Mouse (Mus musculus) lung, embryonic 15.5 days (tissue): Measurements from ENCODE around the gene Cks1brt. TPM values are rescaled to one million over a fixed set of nuclear protein-coding genes. Genes with fewer than 3 reads are reported as not detected.
"Not testable (repeated sequence)": the region's sequence is repeated elsewhere in the genome, so short reads cannot be mapped to it uniquely, and the experiment has no call there.

Source experiments
- ATAC-seq: fragments of 200-750 bp; cut with Nextera tagmentation; 2 replicates; pipeline ENCODE4 v1.8.0; 2017; ENCODE audit warnings: moderate number of reproducible peaks, borderline replicate concordance; ENCODE audit not compliant: low FRiP score, low TSS enrichment; ENCODE audit errors: extremely low read depth
- H3K27ac ChIP-seq: fragments of 300-500 bp; sonication (generic); 2 replicates; pipeline ENCODE4 v1.5.1; 2015; ENCODE audit warnings: moderate library complexity, mild to moderate bottlenecking, inconsistent platforms
- H3K27me3 ChIP-seq: fragments of 300-500 bp; sonication (generic); 2 replicates; pipeline ENCODE4 v1.6.1; 2015; ENCODE audit warnings: inconsistent platforms
- H3K36me3 ChIP-seq: fragments of 300-500 bp; sonication (generic); 2 replicates; pipeline ENCODE4 v1.6.1; 2015; ENCODE audit warnings: inconsistent platforms
- H3K4me1 ChIP-seq: fragments of 300-500 bp; sonication (generic); 2 replicates; pipeline ENCODE4 v1.6.1; 2015; ENCODE audit warnings: inconsistent platforms
- H3K4me2 ChIP-seq: fragments of 300-500 bp; sonication (generic); 2 replicates; pipeline ENCODE4 v1.6.1; 2015; ENCODE audit warnings: inconsistent platforms, mild to moderate bottlenecking, moderate library complexity
- H3K4me3 ChIP-seq: fragments of 300-500 bp; sonication (generic); 2 replicates; pipeline ENCODE4 v1.5.1; 2015; ENCODE audit warnings: mild to moderate bottlenecking, inconsistent platforms
- H3K9ac ChIP-seq: fragments of 300-500 bp; sonication (generic); 2 replicates; pipeline ENCODE4 v1.6.1; 2015; ENCODE audit warnings: inconsistent platforms
- H3K9me3 ChIP-seq: fragments of 300-500 bp; sonication (generic); 2 replicates; pipeline ENCODE4 v1.6.1; 2016; ENCODE audit warnings: inconsistent platforms
- WGBS: fragments of 180-500 bp; shearing (Covaris S2); methylation state at CpG from one replicate; pipeline ENCODE4 v1.1.7; 2015; 5-methylcytosine and 5-hydroxymethylcytosine counted together
- polyA plus RNA-seq: library from polyadenylated mRNA; unstranded; fragments of >200 nt; fragmentation: Nextera tagmentation; extraction: Ambion mirVana; gene quantifications from 2 replicates; pipeline ENCODE4 v1.2.1, GENCODE M21; 2015

The Cks1brt gene
- polyA plus RNA-seq = not detected in 2 replicates

GRCm38 (mm10) chr8:85151624-85152023, at the start of gene Cks1brt:
Cks1brt (plus strand) TSS chr8:85151924.
- Histone ChIP-seq H3K4me2 (no peak within 1 kb of the TSS), H3K36me3 (no peaks in the 10 kb centered on the region), H3K9ac (no peak within 1 kb of the TSS), H3K4me3 (no peak within 1 kb of the TSS), H3K27ac (no peak within 1 kb of the TSS), H3K9me3 (peaks cover 14% of the 10 kb centered on the region; the same call in 1 of the 2 replicates), H3K4me1 (no peaks in the 10 kb centered on the region), H3K27me3 (no peaks in the 10 kb centered on the region)
- 72% methylated on average over 3 of the region's 3 CpGs for WGBS
- no peak for ATAC-seq

GRCm38 (mm10) chr8:85113241-85113640, 38.5 kb upstream of the Cks1brt start:
- H3K9me3 ChIP-seq = no peaks in the 10 kb centered on the region
- H3K4me1 ChIP-seq = no peaks in the 10 kb centered on the region; the same call in 1 of the 2 replicates
- H3K9ac ChIP-seq = no peak overlapping the region
- H3K27ac ChIP-seq = no peak overlapping the region
- no peaks in the 10 kb centered on the region for H3K27me3 ChIP-seq
- no peak for ATAC-seq
- WGBS = 95% methylated on average over 10 of the region's 10 CpGs
- no peak overlapping the region for H3K4me3 ChIP-seq
- no peak overlapping the region for H3K4me2 ChIP-seq
- H3K36me3 ChIP-seq = peaks cover 34% of the 10 kb centered on the region

- H3K36me3 ChIP-seq = peaks cover 18% of the 10 kb centered on the region
- WGBS = 81% methylated on average over 4 of the region's 4 CpGs
- no peak overlapping the region for H3K4me3 ChIP-seq
- no peak for ATAC-seq
- no peak overlapping the region for H3K9ac ChIP-seq
- H3K27me3 ChIP-seq = no peaks in the 10 kb centered on the region
- no peak overlapping the region for H3K4me2 ChIP-seq
- peaks cover 7% of the 10 kb centered on the region; the same call in 1 of the 2 replicates for H3K4me1 ChIP-seq
- H3K9me3 ChIP-seq = no peaks in the 10 kb centered on the region
- no peak overlapping the region for H3K27ac ChIP-seq
Observed at GRCm38 (mm10) chr8:85115501-85115900, 36.2 kb upstream of the Cks1brt start.

- Histone ChIP-seq H3K36me3 (peaks cover 4% of the 10 kb centered on the region; the same call in 1 of the 2 replicates), H3K4me2 (no peak overlapping the region), H3K27me3 (no peaks in the 10 kb centered on the region), H3K4me3 (no peak overlapping the region), H3K9me3 (no peaks in the 10 kb centered on the region), H3K4me1 (peaks cover 7% of the 10 kb centered on the region; the same call in 1 of the 2 replicates), H3K9ac (no peak overlapping the region), H3K27ac (no peak overlapping the region)
- WGBS = 60% methylated on average over 7 of the region's 7 CpGs
- ATAC-seq = no peak
Observed at GRCm38 (mm10) chr8:85116984-85117383, 34.7 kb upstream of the Cks1brt start.

- Histone ChIP-seq H3K9ac (peak overlapping the region; percentile 60), H3K27ac (peak overlapping the region; percentile 80), H3K36me3 (no peaks in the 10 kb centered on the region), H3K4me3 (peak overlapping the region; percentile 67), H3K4me1 (peaks cover 7% of the 10 kb centered on the region; the same call in 1 of the 2 replicates), H3K27me3 (no peaks in the 10 kb centered on the region), H3K9me3 (no peaks in the 10 kb centered on the region), H3K4me2 (peak overlapping the region; percentile 82)
- peak; percentile 87 for ATAC-seq
- WGBS = 5% methylated on average over 37 of the region's 37 CpGs
Observed at GRCm38 (mm10) chr8:85119052-85119981, 32.4 kb upstream of the Cks1brt start.

GRCm38 (mm10) chr8:85120251-85120650, 31.5 kb upstream of the Cks1brt start:
- H3K9ac ChIP-seq, H3K9me3 ChIP-seq, H3K27me3 ChIP-seq, ATAC-seq, H3K27ac ChIP-seq, H3K36me3 ChIP-seq, H3K4me3 ChIP-seq, H3K4me2 ChIP-seq, H3K4me1 ChIP-seq: not testable (repeated sequence)
- 69% methylated on average over 5 of the region's 5 CpGs for WGBS

- Histone ChIP-seq H3K36me3 (no peaks in the 10 kb centered on the region), H3K9me3 (no peaks in the 10 kb centered on the region), H3K4me2 (no peak within 1 kb of the TSS), H3K27me3 (no peaks in the 10 kb centered on the region), H3K4me1 (peaks cover 7% of the 10 kb centered on the region; the same call in 1 of the 2 replicates), H3K27ac (no peak within 1 kb of the TSS), H3K9ac (no peak within 1 kb of the TSS), H3K4me3 (no peak within 1 kb of the TSS)
- ATAC-seq = no peak
- 73% methylated on average over 3 of the region's 3 CpGs for WGBS
Observed at GRCm38 (mm10) chr8:85122995-85123394, 28.7 kb upstream of the Cks1brt start, which contains the start of gene Zfp791. Zfp791 (minus strand) TSS chr8:85123095.

- ATAC-seq = no peak
Observed at GRCm38 (mm10) chr8:85123691-85124090, 28.0 kb upstream of the Cks1brt start.

GRCm38 (mm10) chr8:85132335-85132734, 19.4 kb upstream of the Cks1brt start:
- Histone ChIP-seq H3K4me2 (no peak overlapping the region), H3K27ac (no peak overlapping the region), H3K4me3 (no peak overlapping the region), H3K36me3 (no peaks in the 10 kb centered on the region), H3K9me3 (no peaks in the 10 kb centered on the region), H3K27me3 (no peaks in the 10 kb centered on the region), H3K4me1 (no peaks in the 10 kb centered on the region), H3K9ac (no peak overlapping the region; the same call in 1 of the 2 replicates)
- ATAC-seq = no peak
- WGBS = 64% methylated on average over 1 of the region's 1 CpGs

More at GRCm38 (mm10) chr8:85123691-85124090, 28.0 kb upstream of the Cks1brt start:
- Histone ChIP-seq H3K36me3 (no peaks in the 10 kb centered on the region), H3K9ac (no peak overlapping the region), H3K4me2 (no peak overlapping the region), H3K4me3 (no peak overlapping the region), H3K4me1 (peaks cover 5% of the 10 kb centered on the region; the same call in 1 of the 2 replicates), H3K27me3 (no peaks in the 10 kb centered on the region), H3K9me3 (no peaks in the 10 kb centered on the region), H3K27ac (no peak overlapping the region)
- 84% methylated on average over 8 of the region's 8 CpGs for WGBS

- not testable (repeated sequence) for H3K27me3 ChIP-seq, H3K27ac ChIP-seq, H3K9ac ChIP-seq, ATAC-seq, H3K4me1 ChIP-seq, H3K4me3 ChIP-seq, H3K9me3 ChIP-seq, H3K4me2 ChIP-seq, H3K36me3 ChIP-seq
- 93% methylated on average over 2 of the region's 2 CpGs for WGBS
Observed at GRCm38 (mm10) chr8:85135690-85136089, 16.0 kb upstream of the Cks1brt start.

GRCm38 (mm10) chr8:85142516-85142915, 9.2 kb upstream of the Cks1brt start:
- no peak overlapping the region for H3K4me2 ChIP-seq
- H3K9me3 ChIP-seq = no peaks in the 10 kb centered on the region
- H3K4me1 ChIP-seq = no peaks in the 10 kb centered on the region
- H3K4me3 ChIP-seq = no peak overlapping the region
- no peak overlapping the region for H3K9ac ChIP-seq
- no peak for ATAC-seq
- 96% methylated on average over 4 of the region's 4 CpGs for WGBS
- H3K36me3 ChIP-seq = no peaks in the 10 kb centered on the region
- no peak overlapping the region for H3K27ac ChIP-seq
- H3K27me3 ChIP-seq = no peaks in the 10 kb centered on the region

GRCm38 (mm10) chr8:85171291-85171690, 19.6 kb downstream of the Cks1brt start:
- H3K27me3 ChIP-seq = no peaks in the 10 kb centered on the region
- 20% methylated on average over 14 of the region's 14 CpGs for WGBS
- no peak for ATAC-seq
- no peaks in the 10 kb centered on the region for H3K36me3 ChIP-seq
- H3K4me3 ChIP-seq = no peak overlapping the region
- H3K9ac ChIP-seq = no peak overlapping the region
- H3K27ac ChIP-seq = no peak overlapping the region
- H3K9me3 ChIP-seq = no peaks in the 10 kb centered on the region
- no peak overlapping the region for H3K4me2 ChIP-seq
- no peaks in the 10 kb centered on the region for H3K4me1 ChIP-seq
